ENCODE assay signal across 10 mouse cellular contexts in genomic region chr13:52766236-52766635, GRCm38 (mm10).
DNase-seq lines count a peak whose midpoint lies in the region; ATAC-seq and TF ChIP-seq lines count a peak whose summit lies in the region.
"Had no signal": no experiment of that assay in that cellular context is flagged by ENCODE, and none has a peak within 500 bp of the region (broad histone marks: within the 10 kb centered on the region; RNA-seq: fewer than 3 reads in every experiment).

No protein-coding gene starts in this region.

- WGBS in forebrain, embryonic 15.5 days, result 88% methylated on average over 2 of the region's 2 CpGs
- WGBS in forebrain, embryonic 10.5 days, result 82% methylated on average over 2 of the region's 2 CpGs
- 53% methylated on average over 2 of the region's 2 CpGs for WGBS in lung, embryonic 14.5 days
- 57% methylated on average over 2 of the region's 2 CpGs for WGBS in lung, adult 2 months
- WGBS in heart, embryonic 16.5 days, result 58% methylated on average over 2 of the region's 2 CpGs
- 70% methylated on average over 2 of the region's 2 CpGs for WGBS in stomach, embryonic 14.5 days

- no peak for ATAC-seq in forebrain, embryonic 15.5 days (replicated peaks)
- ATAC-seq in lung, embryonic 14.5 days (ENCODE audit: insufficient read depth), result no peak
- ATAC-seq in heart, embryonic 16.5 days (replicated peaks; ENCODE audit: extremely low read depth, insufficient read depth, low FRiP score), result no peak
- ATAC-seq in stomach, embryonic 14.5 days (ENCODE audit: insufficient number of reproducible peaks, insufficient read depth, low FRiP score, low read depth), result no peak

- peak overlapping the region; percentile 57; the same call in 1 of the 2 replicates for H3K27ac ChIP-seq in forebrain, embryonic 15.5 days (replicated peaks)
- no peak overlapping the region for H3K27ac ChIP-seq in forebrain, embryonic 10.5 days
- peak overlapping the region; percentile 56; the same call in 1 of the 2 replicates for H3K27ac ChIP-seq in lung, embryonic 14.5 days (ENCODE audit: low read depth)
- H3K27ac ChIP-seq in heart, embryonic 16.5 days (ENCODE audit: low read length), result peak overlapping the region; percentile 86
- H3K27ac ChIP-seq in stomach, embryonic 14.5 days (ENCODE audit: low read length), result peak overlapping the region; percentile 72
- H3K27ac ChIP-seq: liver, embryonic 15.5 days; neural tube, embryonic 12.5 days had no signal

- no peak for TF ChIP-seq POLR2A in lung, adult 2 months (IDR thresholded peaks at IDR 0.05; ENCODE audit: borderline replicate concordance, extremely low read depth, low read depth, low read length)

- H3K4me2 ChIP-seq in forebrain, embryonic 15.5 days (replicated peaks), result no peak overlapping the region
- no peak overlapping the region for H3K4me2 ChIP-seq in lung, embryonic 14.5 days
- H3K4me2 ChIP-seq in heart, embryonic 16.5 days (ENCODE audit: low read depth, low read length), result no peak overlapping the region
- H3K4me2 ChIP-seq in stomach, embryonic 14.5 days (replicated peaks; ENCODE audit: low read depth, low read length), result 0 out of 2 replicates have a peak overlapping the region, but pooled peaks have one; percentile 6
- H3K4me2 ChIP-seq: liver, embryonic 15.5 days; neural tube, embryonic 12.5 days had no signal

- H3K4me1 ChIP-seq in forebrain, embryonic 15.5 days, result peaks cover 18% of the 10 kb centered on the region
- H3K4me1 ChIP-seq in forebrain, embryonic 10.5 days, result peaks cover 10% of the 10 kb centered on the region
- H3K4me1 ChIP-seq in lung, embryonic 14.5 days (ENCODE audit: insufficient read depth), result peaks cover 20% of the 10 kb centered on the region
- H3K4me1 ChIP-seq in lung, adult 2 months (ENCODE audit: control insufficient read depth, insufficient read depth, low read length), result no peaks in the 10 kb centered on the region
- peaks cover 22% of the 10 kb centered on the region for H3K4me1 ChIP-seq in heart, embryonic 16.5 days (ENCODE audit: control insufficient read depth, insufficient read depth, low read length)
- H3K4me1 ChIP-seq in stomach, embryonic 14.5 days (ENCODE audit: control insufficient read depth, insufficient read depth, low read length), result peaks cover 23% of the 10 kb centered on the region

- H3K36me3 ChIP-seq in forebrain, embryonic 15.5 days, result no peaks in the 10 kb centered on the region
- no peaks in the 10 kb centered on the region for H3K36me3 ChIP-seq in forebrain, embryonic 10.5 days (replicated peaks)
- H3K36me3 ChIP-seq in lung, embryonic 14.5 days (ENCODE audit: insufficient read depth), result no peaks in the 10 kb centered on the region
- H3K36me3 ChIP-seq in heart, embryonic 16.5 days (ENCODE audit: control insufficient read depth, insufficient read depth), result no peaks in the 10 kb centered on the region
- no peaks in the 10 kb centered on the region for H3K36me3 ChIP-seq in stomach, embryonic 14.5 days (ENCODE audit: control insufficient read depth, insufficient read depth, low read length)
- H3K36me3 ChIP-seq: liver, embryonic 15.5 days; neural tube, embryonic 12.5 days had no signal

- no peak for DNase-seq in forebrain, embryonic 10.5 days (ENCODE audit: extremely low spot score, low spot score)
- DNase-seq in lung, embryonic 14.5 days, result no peak
- no peak for DNase-seq in lung, adult 2 months
- DNase-seq in spleen, adult 12 weeks (ENCODE audit: low spot score), result no peak
- no peak for DNase-seq in layer of hippocampus, postnatal 25 days (ENCODE audit: extremely low spot score in 1 of 2, low spot score in 1 of 2)

- no peak overlapping the region for H3K9ac ChIP-seq in forebrain, embryonic 15.5 days (replicated peaks)
- H3K9ac ChIP-seq in lung, embryonic 14.5 days, result no peak overlapping the region
- no peak overlapping the region for H3K9ac ChIP-seq in heart, embryonic 16.5 days (ENCODE audit: low read length)
- H3K9ac ChIP-seq in stomach, embryonic 14.5 days (replicated peaks; ENCODE audit: low read depth, low read length), result no peak overlapping the region
- H3K9ac ChIP-seq: liver, embryonic 15.5 days; neural tube, embryonic 12.5 days had no signal

- no peak overlapping the region for H3K4me3 ChIP-seq in forebrain, embryonic 15.5 days
- no peak overlapping the region for H3K4me3 ChIP-seq in forebrain, embryonic 10.5 days
- no peak overlapping the region for H3K4me3 ChIP-seq in lung, embryonic 14.5 days (ENCODE audit: low read depth, low read length)
- no peak overlapping the region for H3K4me3 ChIP-seq in lung, adult 2 months (replicated peaks; ENCODE audit: extremely low read depth, low read depth, low read length)
- no peak overlapping the region for H3K4me3 ChIP-seq in heart, embryonic 16.5 days (ENCODE audit: low read length)
- H3K4me3 ChIP-seq in stomach, embryonic 14.5 days (ENCODE audit: low read depth, low read length), result no peak overlapping the region
- H3K4me3 ChIP-seq: liver, embryonic 15.5 days; neural tube, embryonic 12.5 days had no signal

- TF ChIP-seq CTCF in lung, embryonic 14.5 days (IDR thresholded peaks at IDR 0.05; ENCODE audit: low read depth), result no peak
- TF ChIP-seq CTCF in lung, adult 2 months (IDR thresholded peaks at IDR 0.05; ENCODE audit: insufficient read depth, low read length), result no peak

- H3K27me3 ChIP-seq in forebrain, embryonic 15.5 days, result no peaks in the 10 kb centered on the region
- H3K27me3 ChIP-seq in forebrain, embryonic 10.5 days (ENCODE audit: poor library complexity, severe bottlenecking), result no peaks in the 10 kb centered on the region
- H3K27me3 ChIP-seq in lung, embryonic 14.5 days (ENCODE audit: insufficient read depth, low read length), result no peaks in the 10 kb centered on the region
- H3K27me3 ChIP-seq in heart, embryonic 16.5 days (ENCODE audit: control insufficient read depth, insufficient read depth, low read length), result no peaks in the 10 kb centered on the region
- no peaks in the 10 kb centered on the region for H3K27me3 ChIP-seq in stomach, embryonic 14.5 days (ENCODE audit: control insufficient read depth, insufficient read depth, low read length)
- H3K27me3 ChIP-seq: liver, embryonic 15.5 days had no signal

- H3K9me3 ChIP-seq in forebrain, embryonic 15.5 days, result no peaks in the 10 kb centered on the region
- H3K9me3 ChIP-seq in forebrain, embryonic 10.5 days, result no peaks in the 10 kb centered on the region
- no peaks in the 10 kb centered on the region for H3K9me3 ChIP-seq in lung, embryonic 14.5 days (ENCODE audit: low read depth, low read length)
- H3K9me3 ChIP-seq in heart, embryonic 16.5 days (replicated peaks; ENCODE audit: control insufficient read depth, low read length), result no peaks in the 10 kb centered on the region
- no peaks in the 10 kb centered on the region for H3K9me3 ChIP-seq in stomach, embryonic 14.5 days (ENCODE audit: control insufficient read depth, low read depth, low read length)
- H3K9me3 ChIP-seq: liver, embryonic 15.5 days; neural tube, embryonic 12.5 days had no signal
